Mouse (Mus musculus): Measurements from ENCODE around the gene Ncoa7. TPM values are rescaled to one million over a fixed set of nuclear protein-coding genes. Genes with fewer than 3 reads are reported as not detected.

Gene Ncoa7
- polyA plus RNA-seq, 2 experiments = 7.6 to 9.0 TPM

GRCm38 (mm10) chr10:30729157-30730096 lies 73.7 kb downstream of the Ncoa7 start:
- ATAC-seq (ENCODE audit: low FRiP score, low read depth) = no peak
- H3K36me3 ChIP-seq (ENCODE audit: control insufficient read depth, insufficient read depth, low read length) = no peaks in the 10 kb centered on the region
- H3K4me2 ChIP-seq (replicated peaks; ENCODE audit: low read depth, low read length, severe bottlenecking) = no peak overlapping the region
- no peak for DNase-seq (ENCODE audit: low spot score)
- no peaks in the 10 kb centered on the region for H3K27me3 ChIP-seq (ENCODE audit: control insufficient read depth, insufficient read depth, low read length)
- H3K4me1 ChIP-seq (ENCODE audit: control insufficient read depth, insufficient read depth, low read length) = no peaks in the 10 kb centered on the region
- no peak overlapping the region for H3K9ac ChIP-seq (ENCODE audit: low read depth, low read length, severe bottlenecking)
- no peak overlapping the region for H3K27ac ChIP-seq (replicated peaks; ENCODE audit: low read depth, low read length)
- no peak for TF ChIP-seq POLR2A (IDR thresholded peaks at IDR 0.05; ENCODE audit: borderline replicate concordance, extremely low read depth, insufficient read depth, insufficient read length)
- H3K4me3 ChIP-seq (replicated peaks; ENCODE audit: low read length) = no peak overlapping the region
- H3K9me3 ChIP-seq (ENCODE audit: control insufficient read depth, low read length) = no peaks in the 10 kb centered on the region
- WGBS = 82% methylated on average over 5 of the region's 5 CpGs

DNA sequence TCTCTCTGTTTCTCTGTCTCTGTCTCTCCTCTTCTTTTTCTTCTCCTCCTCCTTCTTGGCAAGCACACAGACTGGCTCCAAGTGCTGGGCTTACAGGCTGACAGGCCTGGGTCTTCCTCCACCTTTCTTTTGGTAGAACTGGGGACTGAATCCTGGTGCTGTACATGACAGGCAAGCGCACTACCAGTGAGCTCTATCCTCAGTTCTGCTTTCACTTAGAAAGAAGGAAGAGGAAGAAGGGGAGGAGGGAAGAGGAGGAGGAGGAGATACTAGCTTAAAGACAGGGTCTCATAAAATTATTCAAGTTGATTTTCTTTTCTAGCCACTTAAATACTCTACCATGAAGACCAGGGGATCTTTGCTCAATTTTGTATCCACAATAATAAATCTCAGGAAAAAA lies 80.1 kb downstream of the Ncoa7 start:
- ATAC-seq (ENCODE audit: low FRiP score, low read depth) (no peak), DNase-seq (ENCODE audit: low spot score) (no peak)
- Histone ChIP-seq H3K27me3 (ENCODE audit: control insufficient read depth, insufficient read depth, low read length) (no peaks in the 10 kb centered on the region), H3K4me2 (replicated peaks; ENCODE audit: low read depth, low read length, severe bottlenecking) (no peak overlapping the region), H3K9ac (ENCODE audit: low read depth, low read length, severe bottlenecking) (no peak overlapping the region), H3K36me3 (ENCODE audit: control insufficient read depth, insufficient read depth, low read length) (no peaks in the 10 kb centered on the region; the same call in 1 of the 2 replicates), H3K27ac (replicated peaks; ENCODE audit: low read depth, low read length) (no peak overlapping the region), H3K4me3 (replicated peaks; ENCODE audit: low read length) (no peak overlapping the region), H3K4me1 (ENCODE audit: control insufficient read depth, insufficient read depth, low read length) (no peaks in the 10 kb centered on the region), H3K9me3 (ENCODE audit: control insufficient read depth, low read length) (no peaks in the 10 kb centered on the region)
- TF ChIP-seq POLR2A (IDR thresholded peaks at IDR 0.05; ENCODE audit: borderline replicate concordance, extremely low read depth, insufficient read depth, insufficient read length) = no peak
- WGBS = 88% methylated on average over 1 of the region's 1 CpGs

- no peak for TF ChIP-seq POLR2A (IDR thresholded peaks at IDR 0.05; ENCODE audit: borderline replicate concordance, extremely low read depth, insufficient read depth, insufficient read length)
- Histone ChIP-seq H3K27me3 (ENCODE audit: control insufficient read depth, insufficient read depth, low read length) (no peaks in the 10 kb centered on the region), H3K27ac (replicated peaks; ENCODE audit: low read depth, low read length) (no peak overlapping the region), H3K4me3 (replicated peaks; ENCODE audit: low read length) (no peak overlapping the region), H3K9ac (ENCODE audit: low read depth, low read length, severe bottlenecking) (no peak overlapping the region), H3K36me3 (ENCODE audit: control insufficient read depth, insufficient read depth, low read length) (no peaks in the 10 kb centered on the region; the same call in 1 of the 2 replicates), H3K4me2 (replicated peaks; ENCODE audit: low read depth, low read length, severe bottlenecking) (no peak overlapping the region), H3K9me3 (ENCODE audit: control insufficient read depth, low read length) (no peaks in the 10 kb centered on the region), H3K4me1 (ENCODE audit: control insufficient read depth, insufficient read depth, low read length) (no peaks in the 10 kb centered on the region)
- ATAC-seq (ENCODE audit: low FRiP score, low read depth) (no peak), DNase-seq (ENCODE audit: low spot score) (no peak)
- 92% methylated on average over 3 of the region's 3 CpGs for WGBS
These were observed 82.6 kb downstream of the Ncoa7 start for GRCm38 (mm10) chr10:30720556-30720955.

DNA sequence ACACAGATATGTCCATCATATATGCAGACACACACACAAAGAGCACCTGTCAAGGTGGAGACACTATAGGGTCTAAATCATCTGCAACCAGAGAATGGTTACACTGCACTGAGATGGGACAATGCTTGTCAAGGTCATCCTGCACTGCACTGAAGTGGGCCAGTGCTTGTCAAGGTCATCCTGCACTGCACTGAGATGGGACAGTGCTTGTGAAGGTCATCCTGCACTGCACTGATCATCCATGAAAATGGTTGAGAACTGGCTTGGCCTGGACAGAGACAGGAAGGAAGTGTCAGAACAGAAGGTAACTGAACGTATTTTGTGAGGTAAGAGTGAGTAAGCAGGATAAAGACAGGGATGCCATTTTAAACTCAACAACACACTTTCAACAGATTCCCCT lies 83.2 kb downstream of the Ncoa7 start:
- Histone ChIP-seq H3K9me3 (ENCODE audit: control insufficient read depth, low read length) (no peaks in the 10 kb centered on the region), H3K9ac (ENCODE audit: low read depth, low read length, severe bottlenecking) (no peak overlapping the region), H3K36me3 (ENCODE audit: control insufficient read depth, insufficient read depth, low read length) (no peaks in the 10 kb centered on the region; the same call in 1 of the 2 replicates), H3K4me1 (ENCODE audit: control insufficient read depth, insufficient read depth, low read length) (no peaks in the 10 kb centered on the region), H3K27me3 (ENCODE audit: control insufficient read depth, insufficient read depth, low read length) (no peaks in the 10 kb centered on the region), H3K27ac (replicated peaks; ENCODE audit: low read depth, low read length) (no peak overlapping the region), H3K4me2 (replicated peaks; ENCODE audit: low read depth, low read length, severe bottlenecking) (no peak overlapping the region), H3K4me3 (replicated peaks; ENCODE audit: low read length) (no peak overlapping the region)
- 83% methylated on average over 1 of the region's 1 CpGs for WGBS
- TF ChIP-seq POLR2A (IDR thresholded peaks at IDR 0.05; ENCODE audit: borderline replicate concordance, extremely low read depth, insufficient read depth, insufficient read length) = no peak
- DNase-seq (ENCODE audit: low spot score) (no peak), ATAC-seq (ENCODE audit: low FRiP score, low read depth) (no peak)

GRCm38 (mm10) chr10:30718703-30719340 lies 84.3 kb downstream of the Ncoa7 start:
- peak; percentile 34; the same call in 1 of the 2 replicates for ATAC-seq (ENCODE audit: low FRiP score, low read depth)

More at GRCm38 (mm10) chr10:30718703-30719340, 84.3 kb downstream of the Ncoa7 start:
- Histone ChIP-seq H3K36me3 (ENCODE audit: control insufficient read depth, insufficient read depth, low read length) (no peaks in the 10 kb centered on the region; the same call in 1 of the 2 replicates), H3K4me1 (ENCODE audit: control insufficient read depth, insufficient read depth, low read length) (no peaks in the 10 kb centered on the region), H3K4me3 (replicated peaks; ENCODE audit: low read length) (no peak overlapping the region), H3K27me3 (ENCODE audit: control insufficient read depth, insufficient read depth, low read length) (no peaks in the 10 kb centered on the region), H3K4me2 (replicated peaks; ENCODE audit: low read depth, low read length, severe bottlenecking) (no peak overlapping the region), H3K27ac (replicated peaks; ENCODE audit: low read depth, low read length) (no peak overlapping the region), H3K9me3 (ENCODE audit: control insufficient read depth, low read length) (no peaks in the 10 kb centered on the region), H3K9ac (ENCODE audit: low read depth, low read length, severe bottlenecking) (no peak overlapping the region)
- DNase-seq (ENCODE audit: low spot score) = peak; percentile 73
- 21% methylated on average over 4 of the region's 4 CpGs for WGBS
- TF ChIP-seq POLR2A (IDR thresholded peaks at IDR 0.05; ENCODE audit: borderline replicate concordance, extremely low read depth, insufficient read depth, insufficient read length) = no peak
